Mouse (Mus musculus) brain, adult 2 months (tissue): ENCODE results near the gene Hoxb3.
A peak's percentile ranks its signal among the peaks of the same experiment; 100 is the strongest.

Experiments used
- DNase-seq: peaks from one replicate; pipeline ENCODE4 v3.0.0; 2011; ENCODE audit warnings: low read depth, low spot score

The Hoxb3 gene

GRCm38 (mm10) chr11:96288455-96289221, 34.5 kb upstream of the Hoxb3 start:
- no peak for DNase-seq

- DNase-seq: no peak
These were observed 33.8 kb upstream of the Hoxb3 start for GRCm38 (mm10) chr11:96289293-96289692.

GRCm38 (mm10) chr11:96289837-96290236, 33.3 kb upstream of the Hoxb3 start:
- no peak for DNase-seq

GRCm38 (mm10) chr11:96290705-96291355, 32.3 kb upstream of the Hoxb3 start:
- no peak for DNase-seq

- no peak for DNase-seq
These were observed 31.2 kb upstream of the Hoxb3 start, which contains the start of gene Hoxb6 for GRCm38 (mm10) chr11:96291681-96292564. Gene Hoxb6, plus strand, starts transcription at chr11:96292476.

- DNase-seq: no peak
These were observed 30.4 kb upstream of the Hoxb3 start for GRCm38 (mm10) chr11:96292565-96293301.

GRCm38 (mm10) chr11:96293302-96293921, 29.7 kb upstream of the Hoxb3 start:
- DNase-seq: no peak

GRCm38 (mm10) chr11:96294245-96295091, 28.7 kb upstream of the Hoxb3 start:
- peak; percentile 57 for DNase-seq

GRCm38 (mm10) chr11:96295092-96295835, 27.9 kb upstream of the Hoxb3 start:
- no peak for DNase-seq

- DNase-seq: no peak
These were observed 26.1 kb upstream of the Hoxb3 start for GRCm38 (mm10) chr11:96296997-96297396.

- DNase-seq: no peak
These were observed 25.7 kb upstream of the Hoxb3 start for GRCm38 (mm10) chr11:96297428-96297827.

GRCm38 (mm10) chr11:96297968-96298635, 25.0 kb upstream of the Hoxb3 start:
- DNase-seq: no peak

GRCm38 (mm10) chr11:96298895-96299667, 24.0 kb upstream of the Hoxb3 start:
- DNase-seq: no peak

GRCm38 (mm10) chr11:96299781-96300180, 23.3 kb upstream of the Hoxb3 start:
- no peak for DNase-seq

GRCm38 (mm10) chr11:96300354-96301063, 22.6 kb upstream of the Hoxb3 start:
- no peak for DNase-seq

- DNase-seq: no peak
These were observed 22.1 kb upstream of the Hoxb3 start for GRCm38 (mm10) chr11:96301064-96301431.

GRCm38 (mm10) chr11:96301837-96302236, 21.3 kb upstream of the Hoxb3 start:
- DNase-seq: peak; percentile 11
